Mouse (Mus musculus): ENCODE results near the gene Map3k11.

DNA sequence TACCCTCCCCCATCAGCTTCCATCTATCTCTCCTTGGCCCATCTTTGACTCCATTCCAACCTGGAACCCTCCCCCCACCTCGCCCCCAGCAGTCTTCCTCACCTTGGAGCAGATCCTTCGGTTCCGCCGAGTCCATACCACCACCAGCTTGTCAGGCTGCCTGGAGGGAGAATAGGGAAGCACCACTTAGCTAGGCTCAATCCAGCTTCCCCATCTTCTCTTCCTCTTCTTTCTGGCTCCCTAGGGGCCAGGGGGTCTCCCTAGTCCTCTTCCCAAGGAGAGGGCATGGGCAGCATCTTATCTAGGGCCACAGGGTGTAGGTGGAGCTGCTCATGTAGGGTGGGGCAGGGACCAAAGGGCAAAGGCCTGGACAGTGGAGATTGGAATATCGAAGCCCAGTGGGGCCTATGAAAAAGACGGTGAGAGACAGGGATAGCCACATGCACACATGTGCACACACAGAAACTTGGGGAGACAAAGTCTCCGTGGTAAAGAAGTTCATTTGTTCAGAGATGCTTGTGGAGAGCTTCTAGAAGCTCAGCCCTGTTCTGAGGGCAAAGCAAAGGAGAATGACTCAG, 34.4 kb downstream of the Map3k11 start:
- no peak for TF ChIP-seq CTCF (IDR thresholded peaks at IDR 0.05; ENCODE audit: borderline replicate concordance, insufficient read depth, low read length)
- TF ChIP-seq POLR2A (IDR thresholded peaks at IDR 0.05; ENCODE audit: low read depth, low read length): no peak
